8 mouse cellular contexts compared by ENCODE assay signal in the genomic region with DNA sequence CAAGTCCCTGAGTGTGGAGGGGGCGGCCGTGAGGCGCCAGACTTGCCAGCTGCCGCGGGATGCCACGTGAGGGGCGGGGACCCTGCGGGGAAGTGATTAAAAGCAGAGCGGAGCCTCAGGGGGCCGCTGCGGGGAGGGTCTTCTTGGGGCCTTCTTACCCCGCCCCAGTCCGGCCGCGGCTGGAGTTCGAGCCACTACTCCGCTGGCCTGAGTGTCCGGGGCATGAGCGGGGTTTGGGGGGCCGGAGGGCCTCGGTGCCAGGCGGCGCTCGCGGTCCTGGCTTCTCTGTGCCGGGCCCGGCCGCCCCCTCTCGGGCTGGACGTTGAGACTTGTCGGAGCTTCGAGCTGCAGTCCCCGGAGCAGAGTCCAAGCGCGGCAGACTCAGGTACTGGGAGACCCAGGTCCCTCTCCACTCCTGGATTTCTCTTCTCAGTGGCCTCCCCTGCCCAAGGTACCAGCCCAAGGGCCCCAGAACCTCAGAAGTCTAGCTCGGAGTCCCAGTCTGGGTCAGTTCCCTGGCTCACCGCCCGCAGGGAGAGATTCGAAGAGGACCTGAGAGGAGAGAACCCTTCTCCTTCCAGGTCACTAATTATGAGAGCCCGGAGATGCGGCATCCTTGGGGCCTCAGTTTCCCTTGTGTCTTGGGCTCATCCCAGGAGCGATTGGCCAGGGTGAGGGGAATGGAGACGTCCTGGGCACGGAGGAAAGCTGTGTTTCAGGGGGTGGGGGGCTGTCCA. TPM values are rescaled to one million over a fixed set of nuclear protein-coding genes. Genes with fewer than 3 reads are reported as not detected.
DNase-seq lines count a peak whose midpoint lies in the region; ATAC-seq and TF ChIP-seq lines count a peak whose summit lies in the region.

A gene (plus strand): TSS at position 76 of the 737 bp plus-strand sequence.

- peak; percentile 9; the same call in 1 of the 2 replicates for TF ChIP-seq POLR2A in olfactory bulb, adult 2 months (IDR thresholded peaks at IDR 0.05; ENCODE audit: insufficient read depth, low read depth, low read length)

- WGBS in kidney, embryonic 15.5 days: 2% methylated on average over 44 of the region's 44 CpGs
- WGBS in embryonic facial prominence, embryonic 14.5 days: under 1% methylated on average over 33 of the region's 44 CpGs
- 2% methylated on average over 44 of the region's 44 CpGs for WGBS in olfactory bulb, adult 2 months

- intact Hi-C loops in left cerebral cortex, postnatal 36 days (cut with DNase I): loop anchor here (5.0 kb wide), 1 partner anchor 162 kb away; a partner anchor contains a TSS

- peak within 1 kb of the TSS; percentile 94 for H3K4me2 ChIP-seq in kidney, embryonic 15.5 days
- H3K4me2 ChIP-seq in embryonic facial prominence, embryonic 14.5 days (ENCODE audit: low read depth, low read length): peak within 1 kb of the TSS; percentile 90

- TF ChIP-seq CTCF in olfactory bulb, adult 2 months (IDR thresholded peaks at IDR 0.05; ENCODE audit: insufficient read depth, low read depth, low read length): no peak

- H3K4me1 ChIP-seq in kidney, embryonic 15.5 days: peaks cover 25% of the 10 kb centered on the region
- peaks cover 10% of the 10 kb centered on the region for H3K4me1 ChIP-seq in embryonic facial prominence, embryonic 14.5 days (ENCODE audit: control insufficient read depth, insufficient read depth, low read length)
- peaks cover 34% of the 10 kb centered on the region for H3K4me1 ChIP-seq in olfactory bulb, adult 2 months (ENCODE audit: control insufficient read depth, insufficient read depth, low read length)

- DNase-seq in kidney, adult 8-10 months: no peak
- DNase-seq in brain, adult 2 months (ENCODE audit: low read depth, low spot score): peak; percentile 57
- DNase-seq in embryonic facial prominence, embryonic 14.5 days (ENCODE audit: low spot score): no peak
- DNase-seq in left cerebral cortex, postnatal 36 days (ENCODE audit: low spot score in 2 of 2): no peak
- no peak for DNase-seq in right cerebral cortex, adult 2 months (ENCODE audit: low spot score in 2 of 2)

- peak within 1 kb of the TSS; percentile 30; the same call in 1 of the 2 replicates for H3K9ac ChIP-seq in kidney, embryonic 15.5 days
- H3K9ac ChIP-seq in embryonic facial prominence, embryonic 14.5 days (ENCODE audit: low read depth, low read length): peak within 1 kb of the TSS; percentile 61

- no peaks in the 10 kb centered on the region for H3K36me3 ChIP-seq in kidney, embryonic 15.5 days
- H3K36me3 ChIP-seq in embryonic facial prominence, embryonic 14.5 days (ENCODE audit: control insufficient read depth, insufficient read depth, low read length): no peaks in the 10 kb centered on the region

- no peak for ATAC-seq in kidney, embryonic 15.5 days (replicated peaks; ENCODE audit: low FRiP score)
- no peak for ATAC-seq in embryonic facial prominence, embryonic 14.5 days (ENCODE audit: low read depth)
- ATAC-seq in erythroblast, adult 5-6 weeks (replicated peaks; ENCODE audit: low FRiP score, poor library complexity, severe bottlenecking): no peak

- H3K9me3 ChIP-seq in kidney, embryonic 15.5 days (replicated peaks): no peaks in the 10 kb centered on the region
- H3K9me3 ChIP-seq in embryonic facial prominence, embryonic 14.5 days (ENCODE audit: control insufficient read depth, low read length): no peaks in the 10 kb centered on the region

- H3K4me3 ChIP-seq in kidney, embryonic 15.5 days (replicated peaks): peak within 1 kb of the TSS; percentile 54
- peak within 1 kb of the TSS; percentile 48 for H3K4me3 ChIP-seq in embryonic facial prominence, embryonic 14.5 days (ENCODE audit: low read depth, low read length)
- H3K4me3 ChIP-seq in olfactory bulb, adult 2 months (ENCODE audit: insufficient read depth, low read depth, low read length): peak within 1 kb of the TSS; percentile 93

- H3K27me3 ChIP-seq in kidney, embryonic 15.5 days: peaks cover 82% of the 10 kb centered on the region
- peaks cover 74% of the 10 kb centered on the region for H3K27me3 ChIP-seq in embryonic facial prominence, embryonic 14.5 days (replicated peaks; ENCODE audit: control insufficient read depth, insufficient read depth, low read length)

- H3K27ac ChIP-seq in kidney, embryonic 15.5 days: no peak within 1 kb of the TSS
- no peak within 1 kb of the TSS for H3K27ac ChIP-seq in embryonic facial prominence, embryonic 14.5 days (replicated peaks; ENCODE audit: low read depth, low read length)
- H3K27ac ChIP-seq in olfactory bulb, adult 2 months (ENCODE audit: insufficient read depth, low read depth, low read length): peak within 1 kb of the TSS; percentile 95

RNA-seq across cellular contexts. Expression of the gene that starts here (rescaled TPM):
- polyA plus RNA-seq in kidney, embryonic 15.5 days (2015; fragmentation: Nextera tagmentation; extraction: Ambion mirVana): 0.17 and 0.46 TPM in 2 replicates
- 1.7 and 1.9 TPM in 2 replicates for polyA plus RNA-seq in embryonic facial prominence, embryonic 14.5 days (2014; fragmentation: Nextera tagmentation; extraction: Ambion mirVana)
- total RNA-seq in left cerebral cortex, postnatal 36 days (2021): 10 to 100 TPM; 19.0 to 24.1 TPM
- 104 and 138 TPM in 2 replicates for polyA plus RNA-seq in olfactory bulb, adult 2 months (2012; ENCODE audit: insufficient read depth, insufficient read length, low replicate concordance, missing spikeins)
- total RNA-seq in erythroblast, adult 5-6 weeks (2015; ENCODE audit: low replicate concordance): not detected in 2 replicates
- total RNA-seq in erythroblast, adult 5-6 weeks (2017; ENCODE audit: low replicate concordance): 0.94 and 3.6 TPM in 2 replicates

Comparison
In these comparisons a context has a peak if more than half of its experiments do, and no peak if none do; other contexts are left out.
1. RNA of the gene that starts here (total RNA-seq): 19.0 to 24.1 TPM in left cerebral cortex, postnatal 36 days; 0.94 to 3.6 TPM in erythroblast, adult 5-6 weeks; every median in the first group is over 4 times any median in the second.
2. RNA of the gene that starts here (polyA plus RNA-seq): 104 to 138 TPM in olfactory bulb, adult 2 months; 1.7 to 1.9 TPM in embryonic facial prominence, embryonic 14.5 days and 0.17 to 0.46 TPM in kidney, embryonic 15.5 days; every median in the first group is over 10 times any median in the second.
3. Peak in every context shown above with its lines, with median percentiles within 50 percentile points of each other: H3K4me3 ChIP-seq.